Mouse (Mus musculus): Measurements from ENCODE around the gene Syt8.

DNA sequence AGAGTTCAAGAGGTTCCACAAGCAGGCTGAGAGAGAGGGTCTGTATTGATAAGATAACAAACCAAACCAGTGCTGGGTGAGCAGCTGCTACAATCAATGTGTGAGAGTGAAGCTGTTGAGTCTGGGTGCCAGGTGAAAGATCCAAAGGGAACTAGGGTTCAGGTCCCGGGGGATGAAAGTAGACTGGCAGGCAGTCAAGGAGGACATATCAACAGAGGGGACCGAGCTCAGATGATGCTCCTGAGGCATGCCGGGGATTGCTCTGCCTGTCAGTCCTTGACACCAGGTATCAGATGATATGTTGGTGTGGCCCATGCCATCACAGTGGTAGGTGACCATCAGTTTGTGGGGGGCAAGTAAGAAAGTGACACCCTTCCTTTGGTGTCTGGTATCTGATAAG lies 22.2 kb downstream of the Syt8 start:
- TF ChIP-seq POLR2A (IDR thresholded peaks at IDR 0.05; ENCODE audit: extremely low read depth, insufficient read depth, low read length) (no peak), CTCF (IDR thresholded peaks at IDR 0.05; ENCODE audit: extremely low read depth, insufficient read depth, low read length) (no peak)
